Mouse (Mus musculus) hematopoietic stem cell, adult 5-6 weeks (primary cell): ENCODE measurements around the gene Actr6. TPM values are rescaled to one million over a fixed set of nuclear protein-coding genes. Genes with fewer than 3 reads are reported as not detected.

ENCODE experiments used
- total RNA-seq: library from RNA; stranded (forward); fragments of 172-1452, 232-1000 nt; gene quantifications from 2 replicates; pipeline ENCODE4 v1.2.3, GENCODE M21; 2017

The Actr6 gene
- total RNA-seq, 1 experiment from 2014 or later, result 16.1 TPM

Other genes starting within 250 kb of the Actr6 start
- not detected in 2 replicates for gene Nr1h4, start 198.7 kb downstream of the Actr6 start, total RNA-seq
- gene Slc17a8, start 111.0 kb downstream of the Actr6 start, total RNA-seq, result 0.44 TPM in 1 of 2 replicates, not detected in the other
- 36.1 and 37.8 TPM in 2 replicates for gene Scyl2, start 46.0 kb downstream of the Actr6 start, total RNA-seq
- 25.9 and 27.4 TPM in 2 replicates for gene Uhrf1bp1l, start 12.7 kb upstream of the Actr6 start, total RNA-seq
- gene Anks1b, start 141.2 kb upstream of the Actr6 start, total RNA-seq, result not detected in 2 replicates